Mouse (Mus musculus) stomach, embryonic 16.5 days (tissue): ENCODE data around the gene B3galt1. TPM values are rescaled to one million over a fixed set of nuclear protein-coding genes. Genes with fewer than 3 reads are reported as not detected.

Experiments
- ATAC-seq: fragments of 200-750 bp; cut with Nextera tagmentation; 2 replicates; pipeline ENCODE4 v1.8.0; 2017; ENCODE audit warnings: moderate number of reproducible peaks, moderate TSS enrichment; ENCODE audit not compliant: insufficient read depth, low FRiP score
- H3K27ac ChIP-seq: fragments of 300-500 bp; sonication (generic); 2 replicates; pipeline ENCODE4 v1.5.1; 2014; ENCODE audit warnings: low read length
- H3K27me3 ChIP-seq: fragments of 300-500 bp; sonication (generic); 2 replicates; pipeline ENCODE4 v1.6.1; 2014; ENCODE audit warnings: low read length, control low read depth, mixed read lengths; ENCODE audit not compliant: control insufficient read depth, insufficient read depth
- H3K36me3 ChIP-seq: fragments of 300-500 bp; sonication (generic); 2 replicates; pipeline ENCODE4 v1.6.1; 2014; ENCODE audit warnings: low read length; ENCODE audit not compliant: control insufficient read depth, insufficient read depth
- H3K4me1 ChIP-seq: fragments of 300-500 bp; sonication (generic); 2 replicates; pipeline ENCODE4 v1.6.1; 2014; ENCODE audit warnings: low read length, control low read depth, mixed read lengths; ENCODE audit not compliant: control insufficient read depth, insufficient read depth
- H3K4me2 ChIP-seq: fragments of 300-500 bp; sonication (generic); 2 replicates; pipeline ENCODE4 v1.6.1; 2014; ENCODE audit warnings: low read depth, low read length, mixed read lengths
- H3K4me3 ChIP-seq: fragments of 300-500 bp; sonication (generic); replicated peaks from 2 replicates; pipeline ENCODE4 v1.5.1; 2014; ENCODE audit warnings: mild to moderate bottlenecking, low read length
- H3K9ac ChIP-seq: fragments of 300-500 bp; sonication (generic); 2 replicates; pipeline ENCODE4 v1.6.1; 2014; ENCODE audit warnings: low read length
- H3K9me3 ChIP-seq: fragments of 300-500 bp; sonication (generic); replicated peaks from 2 replicates; pipeline ENCODE4 v1.6.1; 2016; ENCODE audit warnings: low read length, control low read depth; ENCODE audit not compliant: control insufficient read depth
- WGBS: fragments of 180-500 bp; shearing (Covaris S2); extraction: QIAGEN DNeasy Blood & Tissue Kit; methylation state at CpG from one replicate; pipeline ENCODE4 v1.1.7; 2014; 5-methylcytosine and 5-hydroxymethylcytosine counted together
- polyA plus RNA-seq: library from polyadenylated mRNA; unstranded; fragments of >200 nt; fragmentation: Nextera tagmentation; extraction: Ambion mirVana; gene quantifications from 2 replicates; pipeline ENCODE4 v1.2.1, GENCODE M21; 2015

Gene B3galt1
- polyA plus RNA-seq, 1 experiment from 2014 or later: 3.9 TPM

DNA sequence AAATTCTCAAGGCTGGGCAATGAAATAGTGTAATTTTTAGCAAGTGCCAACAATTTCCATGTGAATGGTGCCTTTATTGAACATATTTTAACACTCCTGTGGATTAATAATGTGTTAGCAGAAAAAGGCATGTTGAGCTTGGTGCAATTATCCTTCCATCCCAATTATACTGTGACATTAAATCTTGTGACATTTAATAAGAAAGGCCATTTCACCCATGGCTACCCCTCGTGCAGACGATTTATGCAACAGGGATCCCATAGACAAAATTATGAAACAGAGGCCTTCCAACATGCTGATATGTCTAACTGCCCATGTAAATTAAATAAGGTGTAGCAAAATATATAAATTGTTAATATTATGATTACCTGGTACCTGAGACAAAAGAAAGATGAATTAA is 293.3 kb downstream of the B3galt1 start:
- no peak overlapping the region for H3K4me2 ChIP-seq
- H3K4me3 ChIP-seq: no peak overlapping the region
- 90% methylated on average over 2 of the region's 2 CpGs for WGBS
- H3K4me1 ChIP-seq: no peaks in the 10 kb centered on the region
- H3K27ac ChIP-seq: no peak overlapping the region
- H3K36me3 ChIP-seq: no peaks in the 10 kb centered on the region
- no peak for ATAC-seq
- no peaks in the 10 kb centered on the region for H3K27me3 ChIP-seq
- H3K9me3 ChIP-seq: no peaks in the 10 kb centered on the region
- no peak overlapping the region for H3K9ac ChIP-seq

DNA sequence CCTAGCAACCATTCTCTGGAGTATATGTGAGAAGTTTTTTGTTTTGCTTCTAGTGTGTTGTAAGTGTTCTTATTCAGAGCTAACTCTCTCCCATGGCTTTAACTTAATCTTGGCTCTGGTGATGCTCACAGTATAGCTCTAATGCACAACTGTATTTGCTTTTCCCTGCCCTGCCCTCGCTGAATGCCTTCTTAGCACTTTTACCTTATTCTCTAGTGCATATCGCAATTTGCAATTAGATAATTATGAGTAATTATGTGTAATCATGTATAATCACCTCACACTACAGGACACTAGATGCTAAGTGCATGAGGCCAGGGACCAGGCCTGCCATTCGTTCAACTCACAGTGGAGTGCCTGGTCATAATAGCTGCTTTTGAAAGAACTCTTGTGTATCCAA is 307.7 kb downstream of the B3galt1 start:
- H3K4me3 ChIP-seq: no peak overlapping the region
- no peak for ATAC-seq
- H3K27ac ChIP-seq: no peak overlapping the region
- H3K9ac ChIP-seq: no peak overlapping the region
- WGBS: 72% methylated on average over 3 of the region's 3 CpGs
- no peaks in the 10 kb centered on the region for H3K4me1 ChIP-seq
- no peak overlapping the region for H3K4me2 ChIP-seq
- H3K27me3 ChIP-seq: no peaks in the 10 kb centered on the region
- H3K9me3 ChIP-seq: no peaks in the 10 kb centered on the region
- no peaks in the 10 kb centered on the region for H3K36me3 ChIP-seq

DNA sequence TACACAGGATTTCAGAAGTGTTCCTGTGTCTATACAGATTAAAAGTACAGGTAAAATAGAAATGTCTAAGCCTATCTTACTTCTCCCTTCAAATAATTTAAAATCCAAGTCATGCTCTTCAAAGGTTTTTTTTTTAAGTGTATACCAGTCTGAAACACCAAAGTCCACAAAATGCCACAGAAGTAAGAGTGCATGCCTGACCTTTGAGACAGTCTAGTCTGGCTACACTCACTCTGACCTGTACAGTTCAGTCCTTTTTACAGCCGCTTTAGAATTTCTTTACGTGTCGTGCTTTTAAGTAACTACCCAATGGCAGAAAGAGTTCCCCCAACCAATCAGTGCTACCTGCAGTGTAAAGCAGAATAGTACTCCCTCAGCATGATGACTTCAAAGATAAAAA is 314.2 kb downstream of the B3galt1 start:
- Histone ChIP-seq H3K4me2 (no peak overlapping the region), H3K9ac (no peak overlapping the region), H3K27ac (no peak overlapping the region), H3K27me3 (no peaks in the 10 kb centered on the region), H3K4me3 (no peak overlapping the region), H3K4me1 (no peaks in the 10 kb centered on the region), H3K36me3 (no peaks in the 10 kb centered on the region), H3K9me3 (no peaks in the 10 kb centered on the region)
- no peak for ATAC-seq
- WGBS: 68% methylated on average over 3 of the region's 3 CpGs

DNA sequence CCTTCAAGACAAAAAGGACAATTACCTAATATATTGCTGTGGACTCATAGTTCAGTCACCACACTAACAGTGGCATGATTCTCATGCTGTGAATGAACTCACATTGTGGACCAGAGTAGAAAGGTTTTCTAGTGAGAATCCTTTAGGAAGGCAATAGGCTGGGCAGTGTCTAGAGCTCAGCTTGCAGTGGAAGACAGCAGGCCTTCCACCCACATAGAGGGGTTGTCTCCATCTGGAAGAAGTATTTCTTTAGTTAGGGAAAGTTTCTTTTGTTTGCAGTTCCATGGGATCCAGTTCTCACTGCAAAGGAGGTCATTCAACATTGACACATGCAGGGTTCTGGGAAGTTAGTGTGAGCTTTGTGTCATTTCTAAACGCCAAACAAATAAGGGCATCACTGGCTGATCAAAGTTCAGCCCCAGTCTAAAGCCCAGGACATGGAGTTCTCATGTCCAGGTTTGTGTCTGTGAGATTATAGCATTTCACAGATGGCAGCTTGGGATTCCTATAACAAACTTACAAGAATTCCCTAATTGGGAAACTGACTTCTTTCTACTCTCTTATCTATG is 316.1 kb downstream of the B3galt1 start:
- no peak overlapping the region for H3K27ac ChIP-seq
- no peak overlapping the region for H3K4me3 ChIP-seq

DNA sequence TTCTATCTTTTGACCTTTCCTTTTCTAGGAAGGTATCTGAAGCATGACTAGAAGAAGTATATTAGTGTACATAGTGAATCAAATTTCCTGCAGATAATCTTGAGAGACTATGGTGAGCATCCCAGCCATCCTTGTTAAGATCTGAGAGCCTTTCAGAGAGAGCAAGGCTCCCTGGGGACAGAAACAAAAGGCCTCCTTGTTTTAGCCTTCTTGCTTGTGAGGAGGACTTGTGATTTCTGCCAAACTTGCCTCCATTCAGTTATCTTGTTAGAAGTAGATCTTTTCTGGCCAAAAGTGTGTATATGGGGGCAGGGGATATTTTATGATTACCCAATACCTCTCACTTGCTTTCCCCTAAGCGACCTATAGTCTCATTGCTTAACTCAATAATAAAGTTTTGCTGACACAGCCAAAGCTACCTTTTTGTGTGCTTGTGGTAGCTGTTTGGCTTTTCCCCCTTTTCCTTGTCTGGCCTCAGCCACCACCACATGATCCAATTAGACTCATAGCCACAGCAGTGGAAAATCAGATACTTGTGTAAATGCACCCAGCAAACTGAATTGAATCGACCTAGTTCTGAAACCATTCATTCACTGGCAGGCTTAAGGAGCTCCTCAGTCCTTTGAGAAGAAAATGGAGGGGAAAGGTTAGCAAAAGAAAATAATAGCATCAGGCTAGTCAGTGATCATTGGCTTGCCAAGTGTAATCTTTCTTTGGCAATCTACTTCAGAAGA is 332.5 kb downstream of the B3galt1 start:
- Histone ChIP-seq H3K4me3 (no peak overlapping the region), H3K36me3 (no peaks in the 10 kb centered on the region), H3K9me3 (no peaks in the 10 kb centered on the region), H3K4me2 (no peak overlapping the region), H3K27me3 (no peaks in the 10 kb centered on the region), H3K4me1 (no peaks in the 10 kb centered on the region), H3K27ac (no peak overlapping the region), H3K9ac (no peak overlapping the region)
- WGBS: 59% methylated on average over 2 of the region's 2 CpGs
- ATAC-seq: no peak

More for the DNA sequence above, 316.1 kb downstream of the B3galt1 start:
- WGBS: 52% methylated on average over 1 of the region's 1 CpGs
- ATAC-seq: no peak
- H3K4me2 ChIP-seq: no peak overlapping the region
- no peak overlapping the region for H3K9ac ChIP-seq
- no peaks in the 10 kb centered on the region for H3K27me3 ChIP-seq
- H3K4me1 ChIP-seq: no peaks in the 10 kb centered on the region
- no peaks in the 10 kb centered on the region for H3K9me3 ChIP-seq
- H3K36me3 ChIP-seq: no peaks in the 10 kb centered on the region

DNA sequence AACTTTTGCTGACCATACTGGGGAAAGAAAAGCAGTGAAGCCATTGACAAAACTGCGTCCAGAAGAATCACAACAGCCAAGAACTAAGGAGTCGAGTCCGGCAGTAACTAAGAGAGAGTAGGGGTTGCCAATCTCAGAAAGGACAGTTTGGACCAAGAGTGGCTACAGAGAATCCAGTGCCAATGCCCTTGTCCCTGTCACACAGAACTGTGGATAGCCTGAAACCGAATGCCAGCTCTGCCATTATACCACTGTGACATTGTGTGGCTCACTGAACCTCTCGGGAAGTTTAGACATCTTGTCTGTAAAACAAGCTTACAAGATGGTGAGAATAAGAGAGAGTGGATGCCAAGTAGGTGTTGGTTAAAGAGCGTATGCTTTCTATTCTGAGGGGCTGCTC is 335.9 kb downstream of the B3galt1 start:
- WGBS: 85% methylated on average over 6 of the region's 6 CpGs
- H3K27me3 ChIP-seq: no peaks in the 10 kb centered on the region
- no peak overlapping the region for H3K4me2 ChIP-seq
- no peaks in the 10 kb centered on the region for H3K4me1 ChIP-seq
- no peak overlapping the region for H3K27ac ChIP-seq
- H3K9ac ChIP-seq: no peak overlapping the region
- ATAC-seq: no peak
- H3K36me3 ChIP-seq: no peaks in the 10 kb centered on the region
- H3K4me3 ChIP-seq: no peak overlapping the region
- H3K9me3 ChIP-seq: no peaks in the 10 kb centered on the region

DNA sequence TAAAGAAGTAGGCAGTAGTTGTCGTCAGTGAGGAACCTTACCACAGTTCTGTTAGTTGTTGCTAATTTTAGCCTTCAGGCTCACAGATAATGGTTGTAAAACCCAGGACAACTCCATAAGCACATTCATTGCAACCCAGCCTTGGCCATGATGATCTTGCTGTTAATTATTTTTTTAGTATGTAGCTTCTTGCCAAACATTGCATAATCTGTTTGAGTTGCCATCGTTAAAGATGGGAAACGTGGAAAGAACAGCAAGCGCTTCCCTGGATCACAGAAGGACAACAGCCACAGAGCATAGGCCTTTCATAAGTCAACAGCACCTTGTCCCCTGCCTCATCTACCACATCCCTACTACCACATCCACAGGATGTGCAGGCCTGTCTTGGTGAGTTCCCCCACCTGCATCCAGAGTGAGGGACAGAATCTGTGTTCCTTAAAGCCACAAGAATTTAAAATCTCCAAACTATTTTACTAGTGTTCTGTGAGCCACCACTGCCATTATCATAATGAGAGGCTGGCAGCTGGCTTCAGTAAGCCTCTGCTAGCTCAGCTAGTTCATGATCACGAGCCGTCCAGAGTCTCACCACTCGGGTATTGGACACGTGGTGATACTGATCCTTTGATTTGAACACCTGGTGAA is 337.1 kb downstream of the B3galt1 start:
- Histone ChIP-seq H3K27ac (no peak overlapping the region), H3K4me2 (no peak overlapping the region), H3K9ac (no peak overlapping the region), H3K4me3 (no peak overlapping the region), H3K27me3 (no peaks in the 10 kb centered on the region), H3K4me1 (no peaks in the 10 kb centered on the region), H3K9me3 (no peaks in the 10 kb centered on the region), H3K36me3 (no peaks in the 10 kb centered on the region)
- 79% methylated on average over 8 of the region's 8 CpGs for WGBS
- no peak for ATAC-seq

DNA sequence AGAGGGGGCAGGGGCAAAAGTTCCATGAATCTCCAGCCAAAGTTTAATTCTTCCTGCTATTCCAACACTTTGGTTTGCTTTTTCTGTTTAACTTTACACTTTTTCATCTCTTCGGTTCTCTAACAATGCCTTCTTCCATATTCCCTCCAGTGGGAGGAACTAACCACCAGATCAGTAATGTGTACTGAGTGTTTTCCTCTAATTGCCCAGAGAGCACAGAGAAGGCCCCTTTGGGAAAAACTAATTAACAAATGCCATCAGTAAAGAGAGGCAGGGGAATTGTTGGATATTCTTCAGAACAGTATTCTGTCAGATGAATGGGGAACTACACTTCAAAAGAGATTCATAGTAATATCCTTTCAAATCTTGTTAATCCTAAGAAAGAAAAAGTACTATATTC is 338.1 kb downstream of the B3galt1 start:
- no peak overlapping the region for H3K4me2 ChIP-seq
- H3K27me3 ChIP-seq: no peaks in the 10 kb centered on the region
- no peak overlapping the region for H3K4me3 ChIP-seq
- ATAC-seq: no peak
- H3K4me1 ChIP-seq: no peaks in the 10 kb centered on the region
- no peaks in the 10 kb centered on the region for H3K36me3 ChIP-seq
- no peak overlapping the region for H3K9ac ChIP-seq
- H3K27ac ChIP-seq: no peak overlapping the region
- WGBS: 80% methylated on average over 1 of the region's 1 CpGs
- no peaks in the 10 kb centered on the region for H3K9me3 ChIP-seq

DNA sequence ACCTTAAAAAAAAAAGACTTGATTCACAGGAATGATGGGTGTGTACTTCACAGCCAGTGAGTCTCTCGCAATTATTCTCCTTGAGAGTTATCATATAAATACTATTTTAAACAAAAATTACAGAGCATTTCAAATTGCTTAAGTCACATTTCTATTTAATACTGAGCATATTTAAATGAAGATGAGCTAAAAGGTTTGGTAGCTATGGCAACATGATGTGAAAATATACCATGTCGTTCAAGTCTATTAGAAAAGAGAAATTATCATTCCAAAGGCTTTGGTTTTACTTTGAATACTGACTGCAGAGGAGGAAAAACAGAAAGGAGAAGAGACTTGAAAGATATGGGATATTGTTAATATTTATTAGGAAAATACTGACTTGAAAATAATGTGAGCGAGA is 366.3 kb downstream of the B3galt1 start:
- Histone ChIP-seq H3K4me3 (no peak overlapping the region), H3K4me2 (no peak overlapping the region), H3K9me3 (no peaks in the 10 kb centered on the region), H3K36me3 (no peaks in the 10 kb centered on the region), H3K27ac (no peak overlapping the region), H3K4me1 (no peaks in the 10 kb centered on the region), H3K9ac (no peak overlapping the region), H3K27me3 (no peaks in the 10 kb centered on the region)
- ATAC-seq: no peak
- 76% methylated on average over 3 of the region's 3 CpGs for WGBS
